Mouse (Mus musculus): ENCODE measurements at regions not wholly inside any gene's neighbourhood (a gene's known extent, or its start where the extent isn't known, plus 50 kb on each side); places are given as distances from the start of the nearest gene placed in this dataset.

GRCm38 (mm10) chr16:75663871-75664270, 71.2 kb downstream of the Rbm11 start:
- TF ChIP-seq CTCF (IDR thresholded peaks at IDR 0.05; ENCODE audit: low read depth) (no peak), EP300 (IDR thresholded peaks at IDR 0.05; ENCODE audit: low read depth) (no peak)

All from heart, postnatal 0 days (tissue).